Mouse (Mus musculus): ENCODE data around the gene Pfdn2.

Pfdn2 gene

DNA sequence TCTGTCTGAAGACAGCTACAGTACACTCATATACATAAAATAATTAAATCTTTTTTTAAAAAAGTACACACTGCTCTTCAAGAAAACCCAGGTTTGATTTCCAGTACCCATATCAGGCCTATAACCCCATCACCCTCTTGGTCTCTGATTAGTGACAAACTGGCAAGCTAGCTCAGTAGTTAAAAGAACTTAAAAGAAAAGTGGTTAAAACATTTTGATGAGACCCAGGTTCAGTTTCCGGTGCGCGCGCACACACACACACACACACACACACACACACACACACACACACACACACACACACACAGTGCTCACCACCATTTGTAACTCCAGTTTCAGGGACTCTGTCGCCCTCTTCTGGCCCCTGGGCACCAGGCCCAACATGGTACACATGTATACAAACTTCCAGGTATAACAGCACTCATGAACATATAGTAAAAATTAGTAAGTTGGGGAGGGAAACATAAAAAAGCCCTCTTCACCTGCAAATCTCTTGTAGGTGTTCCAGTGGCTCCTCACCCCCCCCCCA lies 10.4 kb downstream of the Pfdn2 start:
- DNase-seq (ENCODE audit: low read depth, low spot score), result no peak

GRCm38 (mm10) chr1:171356814-171357213 lies 11.3 kb downstream of the Pfdn2 start:
- no peak for DNase-seq (ENCODE audit: low read depth, low spot score)

DNA sequence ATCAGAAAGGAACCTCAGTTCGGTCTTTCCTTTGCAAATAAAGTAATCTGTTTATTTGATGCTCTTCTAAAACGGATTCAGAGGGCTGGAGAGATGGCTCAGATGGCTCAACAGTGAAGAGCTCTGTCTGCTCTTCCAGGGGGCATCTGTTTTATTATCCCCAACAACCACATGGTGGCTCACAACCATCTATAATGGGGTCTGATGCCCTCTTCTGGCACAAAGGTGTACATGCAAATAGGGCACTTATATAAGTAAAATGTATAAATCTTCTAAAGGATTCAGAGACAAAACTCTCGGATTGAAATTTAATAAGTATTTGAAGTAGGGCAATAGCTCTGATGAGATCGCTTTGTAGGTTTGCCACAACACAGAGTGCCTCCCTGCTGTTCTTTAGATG lies 13.0 kb downstream of the Pfdn2 start:
- DNase-seq (ENCODE audit: low read depth, low spot score), result no peak

DNA sequence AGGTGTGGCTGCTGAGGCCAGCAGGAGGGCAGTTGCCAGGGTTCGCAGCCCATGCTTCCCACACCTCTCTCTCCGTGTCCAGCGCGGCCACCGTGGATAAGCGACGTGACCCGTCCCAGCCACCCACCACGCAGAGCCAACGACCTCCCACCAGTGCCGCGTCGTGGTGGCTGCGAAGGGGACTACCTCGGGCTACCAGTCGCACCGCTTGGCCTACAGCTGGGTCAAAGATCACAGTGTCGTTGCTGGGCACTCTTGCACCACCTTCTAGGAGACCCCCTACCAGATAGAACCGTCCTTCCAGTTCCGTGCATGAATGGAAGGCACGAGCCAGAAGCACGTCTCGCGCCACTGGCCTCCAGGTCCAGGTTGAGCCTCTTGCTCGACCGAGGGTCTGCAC lies 14.8 kb downstream of the Pfdn2 start:
- DNase-seq (ENCODE audit: low read depth, low spot score), result no peak

DNA sequence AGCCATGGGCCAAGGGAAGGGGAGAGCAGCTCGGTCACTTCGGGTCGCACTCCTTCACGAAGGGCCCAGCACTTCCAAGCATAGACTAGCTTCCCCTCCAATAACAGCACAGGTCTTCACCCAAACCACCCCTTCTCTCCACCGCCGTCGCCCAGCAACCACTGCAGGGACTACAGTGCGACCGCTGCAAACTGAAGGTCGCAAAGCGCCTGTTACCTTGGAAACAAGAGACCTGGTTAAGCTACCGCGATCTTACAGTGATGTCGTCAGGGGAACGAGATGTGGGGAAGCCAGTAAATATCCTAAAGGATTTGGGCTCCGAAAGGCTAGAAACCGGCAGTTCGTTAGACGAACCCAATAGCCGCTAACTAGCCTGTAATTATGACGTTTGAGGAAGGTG lies 15.2 kb downstream of the Pfdn2 start, which contains the start of gene Klhdc9:
TSS of gene Klhdc9 (minus strand) at position 143 of the 400 bp plus-strand sequence.
- peak; percentile 84 for DNase-seq (ENCODE audit: low read depth, low spot score)

GRCm38 (mm10) chr1:171361106-171362103 lies 15.9 kb downstream of the Pfdn2 start:
- DNase-seq (ENCODE audit: low read depth, low spot score), result peak; percentile 46

- DNase-seq (ENCODE audit: low read depth, low spot score), result no peak
Observed at GRCm38 (mm10) chr1:171365934-171366333, 20.5 kb downstream of the Pfdn2 start.

GRCm38 (mm10) chr1:171369845-171370556 lies 24.5 kb downstream of the Pfdn2 start, which contains the start of gene Nectin4:
TSS of gene Nectin4 (plus strand) at chr1:171370099.
- no peak for DNase-seq (ENCODE audit: low read depth, low spot score)

GRCm38 (mm10) chr1:171372880-171373279 lies 27.4 kb downstream of the Pfdn2 start:
- no peak for DNase-seq (ENCODE audit: low read depth, low spot score)

DNA sequence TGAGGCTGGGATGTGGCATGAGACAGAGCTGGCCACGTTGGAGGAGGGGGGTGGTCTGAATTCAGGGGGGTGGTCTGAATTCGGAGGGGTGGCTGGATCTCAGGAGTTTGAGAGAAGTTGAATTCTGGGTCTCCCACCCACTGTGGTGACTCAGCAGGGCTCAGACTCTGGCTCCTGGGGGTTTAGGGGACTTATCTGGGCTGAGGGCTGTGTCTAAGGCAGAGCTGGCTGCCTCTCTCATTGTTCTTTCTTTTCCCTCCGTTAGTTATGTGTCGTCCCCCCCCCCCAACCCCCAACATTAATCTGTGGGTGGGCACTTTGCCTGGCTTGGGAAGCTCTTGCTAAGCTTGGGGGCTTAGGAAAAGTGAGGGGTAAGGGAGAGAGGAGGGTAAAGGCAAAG lies 28.5 kb downstream of the Pfdn2 start:
- no peak for DNase-seq (ENCODE audit: low read depth, low spot score)

GRCm38 (mm10) chr1:171375646-171376097 lies 30.2 kb downstream of the Pfdn2 start:
- DNase-seq (ENCODE audit: low read depth, low spot score), result no peak

GRCm38 (mm10) chr1:171378298-171378697 lies 32.8 kb downstream of the Pfdn2 start:
- DNase-seq (ENCODE audit: low read depth, low spot score), result no peak

- peak; percentile 52 for DNase-seq (ENCODE audit: low read depth, low spot score)
Observed at GRCm38 (mm10) chr1:171379935-171380599, 34.6 kb downstream of the Pfdn2 start.

GRCm38 (mm10) chr1:171382096-171382620 lies 36.7 kb downstream of the Pfdn2 start:
- DNase-seq (ENCODE audit: low read depth, low spot score), result no peak

DNA sequence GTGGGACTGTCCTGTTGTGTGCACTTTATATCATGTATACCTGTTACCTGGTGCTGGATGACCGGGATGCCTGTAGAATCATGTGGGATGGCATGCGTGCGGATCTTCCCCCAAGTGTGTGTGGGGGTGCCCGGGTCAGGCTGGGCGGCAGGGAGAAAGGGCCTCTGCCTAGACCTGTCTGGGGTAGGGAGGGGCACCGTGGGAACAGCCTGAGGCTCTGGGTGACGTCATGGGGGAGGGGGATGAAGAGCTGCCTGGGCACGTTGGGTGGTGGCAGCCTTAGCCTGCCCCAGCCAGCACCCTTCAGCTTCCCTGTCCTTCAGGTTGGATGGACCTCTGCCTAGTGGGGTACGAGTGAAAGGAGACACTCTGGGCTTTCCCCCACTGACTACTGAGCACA lies 38.9 kb downstream of the Pfdn2 start:
- no peak for DNase-seq (ENCODE audit: low read depth, low spot score)

DNA sequence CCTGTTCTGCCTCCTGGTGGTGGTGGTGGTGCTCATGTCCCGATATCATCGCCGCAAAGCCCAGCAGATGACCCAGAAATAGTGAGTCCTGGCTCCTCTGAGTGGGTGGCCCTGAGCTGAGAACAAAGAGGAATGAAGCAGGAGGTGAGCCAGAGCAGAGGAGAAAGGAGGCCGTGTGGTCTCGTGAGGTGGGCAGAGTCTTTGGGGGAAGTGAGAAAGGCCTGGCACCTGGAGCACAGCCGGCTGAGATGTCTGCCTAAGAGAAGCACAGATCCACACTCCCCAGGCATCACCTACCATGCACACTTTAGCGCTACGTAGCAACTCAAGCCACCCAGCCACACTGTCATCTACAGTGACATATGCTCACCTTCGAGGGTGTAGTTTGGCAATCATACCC lies 39.7 kb downstream of the Pfdn2 start:
- DNase-seq (ENCODE audit: low read depth, low spot score), result no peak

- no peak for DNase-seq (ENCODE audit: low read depth, low spot score)
Observed at GRCm38 (mm10) chr1:171387099-171387498, 41.6 kb downstream of the Pfdn2 start.

DNA sequence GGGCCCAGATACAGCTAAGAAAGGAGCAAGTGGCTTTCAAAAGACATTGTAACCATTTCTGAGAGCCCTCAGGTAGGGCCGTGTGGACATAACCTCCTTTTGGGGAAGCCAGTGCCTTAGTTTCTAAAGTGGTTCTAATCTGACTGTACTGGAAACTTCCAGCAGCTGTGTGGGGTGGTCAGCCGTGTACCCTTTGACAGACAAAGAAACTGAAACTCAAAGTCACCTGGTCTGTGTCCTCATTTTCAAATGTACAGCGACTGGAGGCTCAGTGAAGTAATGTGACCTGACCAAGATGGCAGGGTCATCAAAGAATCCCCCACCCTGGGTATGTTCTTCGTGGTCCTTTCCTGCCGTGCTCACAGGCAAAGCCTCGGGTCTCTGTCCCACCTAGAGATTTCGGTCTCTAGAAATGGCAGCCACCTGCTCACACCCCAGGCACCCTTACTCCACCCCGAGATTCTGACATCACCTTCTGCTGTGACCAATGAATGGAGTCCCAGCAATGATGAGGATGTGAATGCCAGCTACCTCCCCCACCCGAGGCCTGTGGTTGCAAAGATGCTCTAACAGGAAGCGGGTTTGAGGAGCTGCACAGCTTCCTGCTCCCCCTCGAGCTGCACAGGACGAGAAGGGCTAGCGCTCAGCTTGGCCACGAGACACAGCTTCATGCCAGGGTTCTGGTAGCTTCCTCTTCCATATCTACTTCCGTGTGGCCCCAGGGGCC lies 43.1 kb downstream of the Pfdn2 start, which contains the start of gene Arhgap30:
TSS of gene Arhgap30 (plus strand) at position 579 of the 727 bp plus-strand sequence.
- DNase-seq (ENCODE audit: low read depth, low spot score), result peak; percentile 75

DNA sequence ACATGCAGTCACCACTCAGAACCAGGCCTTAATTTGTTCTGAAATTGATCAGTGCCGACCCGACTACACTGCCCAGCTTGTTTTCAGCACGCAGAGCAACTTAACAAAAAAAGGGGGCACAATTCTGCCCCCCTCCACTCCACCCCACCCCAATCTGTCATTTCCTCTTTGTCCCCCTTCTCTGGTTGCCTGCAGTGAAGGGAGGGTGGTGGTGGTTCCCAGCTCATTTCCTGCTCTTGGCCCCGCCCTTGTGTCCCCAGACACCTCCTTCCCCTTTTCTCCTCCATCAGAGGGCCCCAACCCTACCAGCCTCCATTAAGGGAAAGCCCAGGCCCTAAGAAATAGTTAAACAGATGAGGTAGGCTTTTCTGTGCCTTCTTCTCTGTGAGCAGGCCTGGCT lies 44.6 kb downstream of the Pfdn2 start:
- DNase-seq (ENCODE audit: low read depth, low spot score), result peak; percentile 39

- DNase-seq (ENCODE audit: low read depth, low spot score), result no peak
Observed at GRCm38 (mm10) chr1:171401821-171402220, 56.4 kb downstream of the Pfdn2 start.

Data from skeletal muscle tissue, adult 2 months (tissue).